In genomic region chr7:50053704-50054103, GRCm38 (mm10) we compare ENCODE assay signal across 33 mouse cellular contexts.
"Had no signal": no experiment of that assay in that cellular context is flagged by ENCODE, and none has a peak within 500 bp of the region (broad histone marks: within the 10 kb centered on the region; RNA-seq: fewer than 3 reads in every experiment).

No protein-coding gene starts in this region.

- H3K4me3 ChIP-seq: limb, embryonic 10.5 days; limb, embryonic 12.5 days; limb, embryonic 13.5 days; limb, embryonic 15.5 days; liver, embryonic 12.5 days; liver, embryonic 13.5 days; liver, embryonic 15.5 days; lung, embryonic 15.5 days; megakaryocyte, embryonic 14.5 days; midbrain, embryonic 10.5 days; midbrain, embryonic 12.5 days; midbrain, embryonic 13.5 days; midbrain, embryonic 15.5 days; myocyte; neural tube, embryonic 12.5 days; neural tube, embryonic 13.5 days had no signal

- H3K4me1 ChIP-seq: limb, embryonic 10.5 days; limb, embryonic 12.5 days; limb, embryonic 13.5 days; limb, embryonic 15.5 days; liver, embryonic 12.5 days; liver, embryonic 13.5 days; liver, embryonic 15.5 days; lung, embryonic 15.5 days; megakaryocyte, embryonic 14.5 days; midbrain, embryonic 12.5 days; midbrain, embryonic 13.5 days; midbrain, embryonic 15.5 days; neural tube, embryonic 12.5 days had no signal

- ATAC-seq: liver, embryonic 12.5 days; liver, postnatal 0 days; lung, postnatal 0 days; midbrain, embryonic 13.5 days; midbrain, embryonic 15.5 days; midbrain, embryonic 16.5 days had no signal

- H3K9ac ChIP-seq: limb, embryonic 12.5 days; limb, embryonic 13.5 days; limb, embryonic 15.5 days; liver, embryonic 12.5 days; liver, embryonic 13.5 days; liver, embryonic 14.5 days; liver, embryonic 15.5 days; liver, postnatal 0 days; lung, embryonic 14.5 days; lung, embryonic 15.5 days; midbrain, embryonic 12.5 days; midbrain, embryonic 13.5 days; midbrain, embryonic 15.5 days; neural tube, embryonic 12.5 days; neural tube, embryonic 13.5 days had no signal

- DNase-seq: left cerebral cortex, postnatal 4 days; liver; liver, embryonic 13.5 days; liver, postnatal 0 days; lung, adult 18-20 months; lung, adult 2 months; lung, embryonic 14.5 days; lung, postnatal 10 days; lung, postnatal 14 days; lung, postnatal 36 days; lung, postnatal 4 days; midbrain, embryonic 14.5 days had no signal

- H3K9me3 ChIP-seq: limb, embryonic 10.5 days; limb, embryonic 12.5 days; limb, embryonic 13.5 days; limb, embryonic 15.5 days; liver, embryonic 12.5 days; liver, embryonic 13.5 days; liver, embryonic 15.5 days; lung, embryonic 15.5 days; midbrain, embryonic 10.5 days; midbrain, embryonic 12.5 days; midbrain, embryonic 13.5 days; midbrain, embryonic 15.5 days; neural tube, embryonic 12.5 days; neural tube, embryonic 13.5 days had no signal

- H3K27me3 ChIP-seq: limb, embryonic 12.5 days; limb, embryonic 13.5 days; limb, embryonic 15.5 days; liver, embryonic 12.5 days; liver, embryonic 13.5 days; liver, embryonic 15.5 days; lung, embryonic 15.5 days; megakaryocyte, embryonic 14.5 days; midbrain, embryonic 12.5 days; midbrain, embryonic 13.5 days; midbrain, embryonic 15.5 days; neural tube, embryonic 12.5 days; neural tube, embryonic 13.5 days had no signal

- H3K4me2 ChIP-seq: limb, embryonic 12.5 days; limb, embryonic 13.5 days; limb, embryonic 15.5 days; liver, embryonic 11.5 days; liver, embryonic 12.5 days; liver, embryonic 13.5 days; liver, embryonic 15.5 days; lung, embryonic 14.5 days; lung, embryonic 15.5 days; midbrain, embryonic 11.5 days; midbrain, embryonic 12.5 days; midbrain, embryonic 13.5 days; midbrain, embryonic 15.5 days; neural tube, embryonic 12.5 days; neural tube, embryonic 13.5 days had no signal

- H3K36me3 ChIP-seq: limb, embryonic 10.5 days; limb, embryonic 12.5 days; limb, embryonic 13.5 days; limb, embryonic 15.5 days; liver, embryonic 12.5 days; liver, embryonic 13.5 days; liver, embryonic 15.5 days; lung, embryonic 15.5 days; midbrain, embryonic 10.5 days; midbrain, embryonic 12.5 days; midbrain, embryonic 13.5 days; midbrain, embryonic 15.5 days; neural tube, embryonic 12.5 days; neural tube, embryonic 13.5 days had no signal

- H3K27ac ChIP-seq: limb, embryonic 10.5 days; limb, embryonic 12.5 days; limb, embryonic 13.5 days; limb, embryonic 15.5 days; liver, embryonic 12.5 days; liver, embryonic 13.5 days; liver, embryonic 14.5 days; liver, embryonic 15.5 days; lung, embryonic 15.5 days; macrophage; midbrain, embryonic 10.5 days; midbrain, embryonic 12.5 days; midbrain, embryonic 13.5 days; midbrain, embryonic 15.5 days; neural tube, embryonic 12.5 days; neural tube, embryonic 13.5 days had no signal
